Mouse (Mus musculus) testis, adult 2 months (tissue): Measurements from ENCODE around the gene Map4k4. TPM values are rescaled to one million over a fixed set of nuclear protein-coding genes. Genes with fewer than 3 reads are reported as not detected.

Experiments used
- H3K27ac ChIP-seq: fragments of 200-500 bp; 2 replicates; pipeline ENCODE4 v1.5.1; 2012; ENCODE audit warnings: low read depth, low read length; ENCODE audit not compliant: control insufficient read depth, insufficient read depth
- H3K27me3 ChIP-seq: fragments of 200-500 bp; 2 replicates; pipeline ENCODE4 v1.6.1; 2012; ENCODE audit warnings: mild to moderate bottlenecking, low read length, moderate library complexity; ENCODE audit not compliant: control insufficient read depth, insufficient read depth
- H3K36me3 ChIP-seq: fragments of 200-500 bp; 2 replicates; pipeline ENCODE4 v1.6.1; 2012; ENCODE audit warnings: mild to moderate bottlenecking, low read length; ENCODE audit not compliant: control insufficient read depth, insufficient read depth
- H3K4me1 ChIP-seq: fragments of 200-500 bp; 2 replicates; pipeline ENCODE4 v1.6.1; 2012; ENCODE audit warnings: low read length; ENCODE audit not compliant: control insufficient read depth, insufficient read depth
- H3K4me3 ChIP-seq: fragments of 200-500 bp; 2 replicates; pipeline ENCODE4 v1.5.1; 2012; ENCODE audit warnings: low read depth, mild to moderate bottlenecking, low read length, moderate library complexity, mixed read lengths; ENCODE audit not compliant: control insufficient read depth
- CTCF ChIP-seq: fragments of 200-500 bp; IDR thresholded peaks from 2 replicates; pipeline ENCODE4 v1.5.1; 2012; ENCODE audit warnings: low read depth, mild to moderate bottlenecking, inconsistent platforms, low read length, moderate library complexity; ENCODE audit not compliant: control insufficient read depth, insufficient read depth, insufficient replicate concordance
- POLR2A ChIP-seq: fragments of 200-500 bp; IDR thresholded peaks from 2 replicates; pipeline ENCODE4 v1.6.1; 2012; ENCODE audit warnings: low read depth, mild to moderate bottlenecking, inconsistent platforms, low read length, moderate library complexity; ENCODE audit not compliant: control insufficient read depth
- polyA plus RNA-seq: library from polyadenylated mRNA; depleted of rRNA; stranded (reverse); fragments of >200 nt; gene quantifications from 2 replicates; pipeline ENCODE4 v1.2.3, GENCODE M21; 2012; rRNA removed

Map4k4 gene
- polyA plus RNA-seq = 18.5 and 25.6 TPM in 2 replicates

DNA sequence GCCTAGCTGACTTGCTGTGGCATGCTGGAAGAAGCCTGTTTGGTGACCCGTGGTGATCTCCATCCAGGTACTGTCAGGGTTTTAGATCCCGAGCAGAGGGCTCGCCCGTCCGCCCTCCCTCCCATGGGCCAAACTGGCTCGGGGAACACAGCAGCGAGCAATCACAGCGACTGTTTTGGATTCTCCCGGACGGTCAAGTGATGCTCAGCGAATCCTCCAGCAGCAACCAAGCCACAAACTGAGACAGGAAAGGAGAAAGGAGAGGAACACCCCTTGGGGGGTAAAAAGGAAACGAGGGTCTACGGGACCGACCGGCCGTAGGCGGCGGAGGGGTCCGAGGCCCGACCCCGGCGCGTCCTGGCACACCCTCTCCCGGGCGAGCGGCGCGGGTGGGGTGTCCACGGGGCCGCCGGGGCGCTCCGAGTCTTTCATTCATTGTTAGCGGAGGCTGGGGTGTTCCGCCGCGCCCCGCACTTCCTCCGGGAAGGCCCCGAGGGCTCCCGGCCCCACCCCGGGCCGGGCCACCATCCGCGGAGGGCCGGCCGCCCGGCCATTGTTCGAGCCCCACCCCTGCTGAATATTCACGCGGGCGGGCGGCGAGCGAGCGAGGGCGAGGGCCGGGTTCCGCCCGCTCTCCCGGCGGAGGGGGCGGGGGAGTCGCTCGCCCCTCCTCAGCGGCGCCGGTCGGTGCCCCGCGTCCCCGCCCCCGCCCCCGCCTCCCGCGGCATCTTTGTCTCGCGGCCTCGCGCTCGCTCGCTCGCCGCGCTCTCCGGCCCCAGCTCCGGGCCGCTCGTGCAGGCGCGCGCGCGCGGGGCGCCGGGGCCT lies at the start of gene Map4k4:
Map4k4 (plus strand) TSS at position 733 of the 825 bp plus-strand sequence.
- Histone ChIP-seq H3K4me1 (peaks cover 15% of the 10 kb centered on the region), H3K27me3 (peaks cover 9% of the 10 kb centered on the region; the same call in 1 of the 2 replicates), H3K27ac (peak within 1 kb of the TSS; percentile 85), H3K4me3 (peak within 1 kb of the TSS; percentile 92), H3K36me3 (no peaks in the 10 kb centered on the region)
- no peak for TF ChIP-seq POLR2A
- TF ChIP-seq CTCF = no peak

GRCm38 (mm10) chr1:39855949-39856348 lies 44.8 kb upstream of the Map4k4 start:
- Histone ChIP-seq H3K27me3 (no peaks in the 10 kb centered on the region), H3K4me3 (no peak overlapping the region), H3K27ac (no peak overlapping the region), H3K36me3 (no peaks in the 10 kb centered on the region), H3K4me1 (no peaks in the 10 kb centered on the region)
- no peak for TF ChIP-seq POLR2A
- no peak for TF ChIP-seq CTCF

- no peak overlapping the region for H3K27ac ChIP-seq
- H3K4me1 ChIP-seq = no peaks in the 10 kb centered on the region
- no peak overlapping the region for H3K4me3 ChIP-seq
- H3K36me3 ChIP-seq = no peaks in the 10 kb centered on the region
- no peaks in the 10 kb centered on the region for H3K27me3 ChIP-seq
- TF ChIP-seq CTCF (no peak), POLR2A (no peak)
These were observed 43.8 kb upstream of the Map4k4 start for GRCm38 (mm10) chr1:39856795-39857447.

DNA sequence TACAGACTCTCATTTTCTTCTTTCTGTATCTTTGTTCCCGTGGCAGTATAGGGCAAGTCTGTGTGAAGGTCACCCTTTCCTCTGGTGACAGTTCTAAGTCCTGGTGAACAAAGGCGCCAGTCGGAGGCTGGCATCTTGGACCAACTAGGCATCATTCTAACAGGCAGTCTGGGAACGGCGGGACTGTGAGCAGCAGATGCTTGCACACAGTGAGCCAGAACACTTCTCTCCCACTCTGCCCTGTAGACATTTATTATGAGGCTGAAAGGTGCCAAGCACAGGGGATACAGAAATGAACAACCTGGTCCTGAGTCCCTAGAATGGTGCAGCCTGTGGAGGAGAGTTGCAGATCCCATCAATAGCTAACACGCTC lies 43.3 kb upstream of the Map4k4 start:
- no peak overlapping the region for H3K4me3 ChIP-seq
- no peaks in the 10 kb centered on the region for H3K4me1 ChIP-seq
- H3K27ac ChIP-seq = no peak overlapping the region
- no peak for TF ChIP-seq POLR2A
- no peaks in the 10 kb centered on the region for H3K27me3 ChIP-seq
- H3K36me3 ChIP-seq = no peaks in the 10 kb centered on the region

DNA sequence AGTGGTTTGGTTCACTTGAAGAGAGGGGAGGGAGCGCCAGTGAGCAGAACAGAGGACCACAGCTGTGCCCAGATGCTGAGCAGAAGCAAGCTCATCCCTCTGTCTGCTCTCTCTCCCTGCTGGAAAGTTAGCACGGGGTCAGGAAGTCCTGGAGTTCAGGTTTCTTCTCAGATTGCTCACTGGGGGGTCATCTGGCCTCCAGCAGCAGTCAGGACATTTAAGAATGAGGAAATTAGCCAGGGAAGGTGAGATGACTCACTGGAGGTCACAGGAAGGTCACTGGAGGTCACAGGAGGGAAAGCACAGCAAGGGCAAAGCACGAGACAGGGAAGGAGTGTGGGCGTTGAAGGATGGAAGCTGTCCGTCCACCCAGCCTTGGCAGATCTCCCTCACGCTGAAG lies 41.5 kb upstream of the Map4k4 start:
- H3K36me3 ChIP-seq = no peaks in the 10 kb centered on the region
- no peaks in the 10 kb centered on the region for H3K4me1 ChIP-seq
- TF ChIP-seq POLR2A (no peak), CTCF (no peak)
- H3K27me3 ChIP-seq = no peaks in the 10 kb centered on the region
- H3K4me3 ChIP-seq = no peak overlapping the region
- H3K27ac ChIP-seq = no peak overlapping the region

DNA sequence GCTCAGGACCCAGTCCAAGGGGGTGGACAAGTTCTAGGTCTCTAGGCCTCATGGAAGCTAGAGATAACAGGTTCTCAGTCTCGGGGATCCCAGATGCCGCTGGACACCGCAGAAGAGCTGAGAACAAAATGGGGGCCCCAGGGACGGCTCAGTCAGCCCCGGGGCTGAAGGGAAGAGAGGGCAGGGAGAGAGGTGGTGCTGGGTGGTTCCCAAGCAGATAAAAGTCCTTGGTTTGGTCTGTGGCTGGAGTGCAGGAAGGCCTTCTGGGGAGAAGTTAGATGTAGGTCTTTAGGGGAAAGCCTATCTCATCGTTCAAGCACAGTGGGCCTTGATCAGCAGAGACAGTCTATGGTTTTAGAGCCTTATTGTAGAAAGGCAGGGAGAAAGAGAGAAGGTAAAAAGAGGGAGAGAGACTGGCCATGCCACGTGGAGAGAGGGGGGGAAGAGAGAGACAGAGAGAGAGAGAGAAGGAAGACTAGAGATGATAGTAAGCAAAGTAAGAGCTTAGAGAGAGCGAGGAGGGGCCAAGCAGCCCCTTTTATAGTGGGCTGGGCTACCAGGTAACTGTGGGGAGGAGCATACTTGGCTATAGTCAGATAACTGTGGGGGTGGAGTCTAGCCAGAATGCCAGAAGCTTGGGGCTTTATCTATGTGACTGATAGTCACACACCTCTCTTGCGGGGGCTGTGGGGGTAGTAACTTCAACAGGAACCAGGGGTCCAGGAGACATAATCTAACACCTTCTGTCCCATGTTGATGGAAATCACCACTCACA lies 34.2 kb upstream of the Map4k4 start:
- Histone ChIP-seq H3K27ac (no peak overlapping the region), H3K27me3 (no peaks in the 10 kb centered on the region), H3K36me3 (no peaks in the 10 kb centered on the region), H3K4me1 (peaks cover 3% of the 10 kb centered on the region), H3K4me3 (no peak overlapping the region)
- no peak for TF ChIP-seq POLR2A
- TF ChIP-seq CTCF = no peak

DNA sequence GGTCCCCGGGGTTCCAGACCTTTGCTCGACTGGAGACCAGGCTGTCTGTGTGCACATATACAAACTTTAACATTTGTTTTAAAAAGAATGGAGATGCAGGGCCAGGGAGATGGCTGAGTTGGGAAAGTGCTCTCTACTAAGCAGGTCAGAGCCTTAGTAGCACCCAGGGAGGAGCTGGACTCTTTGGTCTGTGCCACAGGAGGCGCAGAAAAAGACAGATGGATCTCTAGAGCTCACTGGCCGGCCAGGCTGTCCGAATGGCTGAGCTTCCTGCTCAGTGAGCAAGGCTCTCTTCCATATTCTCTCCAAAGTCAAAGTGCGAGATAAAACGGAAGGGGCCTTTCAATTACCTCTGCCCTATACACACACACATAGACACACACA lies 33.6 kb upstream of the Map4k4 start:
- peaks cover 3% of the 10 kb centered on the region for H3K4me1 ChIP-seq
- no peaks in the 10 kb centered on the region for H3K36me3 ChIP-seq
- no peak overlapping the region for H3K27ac ChIP-seq
- H3K27me3 ChIP-seq = no peaks in the 10 kb centered on the region
- TF ChIP-seq POLR2A (no peak), CTCF (no peak)
- H3K4me3 ChIP-seq = no peak overlapping the region
